Mouse (Mus musculus): ENCODE measurements around the gene Tmem50b. TPM values are rescaled to one million over a fixed set of nuclear protein-coding genes. Genes with fewer than 3 reads are reported as not detected.

Gene Tmem50b
- total RNA-seq, 2 experiments from 2014 or later: 84.1 to 88.0 TPM

GRCm38 (mm10) chr16:91561099-91561498, 36.5 kb downstream of the Tmem50b start:
- no peak overlapping the region for H3K4me3 ChIP-seq
- intact Hi-C loops (cut with DNase I): loop anchor here (2.0 kb wide), 1 partner anchor 50 kb away; no protein-coding TSS in a partner anchor
- no peak overlapping the region for H3K27ac ChIP-seq
- DNase-seq (ENCODE audit: extremely low spot score in 1 of 2, low spot score in 2 of 2): no peak
- peak; percentile 39 for TF ChIP-seq CTCF (IDR thresholded peaks at IDR 0.05)

GRCm38 (mm10) chr16:91557693-91558092, 39.9 kb downstream of the Tmem50b start:
- DNase-seq (ENCODE audit: extremely low spot score in 1 of 2, low spot score in 2 of 2): peak; percentile 28 to 40
- intact Hi-C loops (cut with DNase I): no loop called here
- H3K4me3 ChIP-seq: no peak overlapping the region
- H3K27ac ChIP-seq: no peak overlapping the region
- no peak for TF ChIP-seq CTCF (IDR thresholded peaks at IDR 0.05)

GRCm38 (mm10) chr16:91557214-91557613, 40.4 kb downstream of the Tmem50b start:
- DNase-seq (ENCODE audit: extremely low spot score in 1 of 2, low spot score in 2 of 2): no peak
- no peak overlapping the region for H3K4me3 ChIP-seq
- no peak overlapping the region for H3K27ac ChIP-seq
- intact Hi-C loops (cut with DNase I): no loop called here
- no peak for TF ChIP-seq CTCF (IDR thresholded peaks at IDR 0.05)

GRCm38 (mm10) chr16:91556659-91557058, 40.9 kb downstream of the Tmem50b start:
- no peak overlapping the region for H3K27ac ChIP-seq
- intact Hi-C loops (cut with DNase I): no loop called here
- H3K4me3 ChIP-seq: no peak overlapping the region
- no peak for DNase-seq (ENCODE audit: extremely low spot score in 1 of 2, low spot score in 2 of 2)
- no peak for TF ChIP-seq CTCF (IDR thresholded peaks at IDR 0.05)

- TF ChIP-seq CTCF (IDR thresholded peaks at IDR 0.05): no peak
- DNase-seq (ENCODE audit: extremely low spot score in 1 of 2, low spot score in 2 of 2): no peak
Observed at GRCm38 (mm10) chr16:91555017-91555605, 42.5 kb downstream of the Tmem50b start.

GRCm38 (mm10) chr16:91553625-91554024, 44.0 kb downstream of the Tmem50b start:
- intact Hi-C loops (cut with DNase I): no loop called here
- no peak for TF ChIP-seq CTCF (IDR thresholded peaks at IDR 0.05)
- no peak overlapping the region for H3K4me3 ChIP-seq
- H3K27ac ChIP-seq: no peak overlapping the region
- no peak for DNase-seq (ENCODE audit: extremely low spot score in 1 of 2, low spot score in 2 of 2)

More at GRCm38 (mm10) chr16:91555017-91555605, 42.5 kb downstream of the Tmem50b start:
- intact Hi-C loops (cut with DNase I): no loop called here
- Histone ChIP-seq H3K4me3 (no peak overlapping the region), H3K27ac (no peak overlapping the region)

- Histone ChIP-seq H3K4me3 (no peak overlapping the region), H3K27ac (no peak overlapping the region)
- intact Hi-C loops (cut with DNase I): no loop called here
- DNase-seq (ENCODE audit: extremely low spot score in 1 of 2, low spot score in 2 of 2): no peak
- TF ChIP-seq CTCF (IDR thresholded peaks at IDR 0.05): no peak
Observed at GRCm38 (mm10) chr16:91552072-91552471, 45.5 kb downstream of the Tmem50b start.

GRCm38 (mm10) chr16:91551081-91551524, 46.5 kb downstream of the Tmem50b start:
- intact Hi-C loops (cut with DNase I): no loop called here
- Histone ChIP-seq H3K4me3 (no peak overlapping the region), H3K27ac (no peak overlapping the region)
- no peak for TF ChIP-seq CTCF (IDR thresholded peaks at IDR 0.05)
- no peak for DNase-seq (ENCODE audit: extremely low spot score in 1 of 2, low spot score in 2 of 2)

GRCm38 (mm10) chr16:91549616-91550015, 48.0 kb downstream of the Tmem50b start:
- Histone ChIP-seq H3K4me3 (no peak overlapping the region), H3K27ac (no peak overlapping the region)
- intact Hi-C loops (cut with DNase I): no loop called here
- no peak for DNase-seq (ENCODE audit: extremely low spot score in 1 of 2, low spot score in 2 of 2)
- no peak for TF ChIP-seq CTCF (IDR thresholded peaks at IDR 0.05)

GRCm38 (mm10) chr16:91548996-91549395, 48.6 kb downstream of the Tmem50b start:
- peak overlapping the region; percentile 96; the same call in 1 of the 2 replicates for H3K4me3 ChIP-seq
- DNase-seq (ENCODE audit: extremely low spot score in 1 of 2, low spot score in 2 of 2): no peak
- H3K27ac ChIP-seq: no peak overlapping the region
- TF ChIP-seq CTCF (IDR thresholded peaks at IDR 0.05): no peak
- intact Hi-C loops (cut with DNase I): no loop called here

GRCm38 (mm10) chr16:91548586-91548985, 49.0 kb downstream of the Tmem50b start:
- DNase-seq (ENCODE audit: extremely low spot score in 1 of 2, low spot score in 2 of 2): no peak
- H3K27ac ChIP-seq: no peak overlapping the region
- TF ChIP-seq CTCF (IDR thresholded peaks at IDR 0.05): no peak
- intact Hi-C loops (cut with DNase I): no loop called here
- H3K4me3 ChIP-seq: peak overlapping the region; percentile 96

- intact Hi-C loops (cut with DNase I): no loop called here
- H3K4me3 ChIP-seq: peak overlapping the region; percentile 96
- no peak overlapping the region; the same call in 1 of the 2 replicates for H3K27ac ChIP-seq
- TF ChIP-seq CTCF (IDR thresholded peaks at IDR 0.05): no peak
- DNase-seq (ENCODE audit: extremely low spot score in 1 of 2, low spot score in 2 of 2): no peak
Observed at GRCm38 (mm10) chr16:91547974-91548373, 49.6 kb downstream of the Tmem50b start.
